Mouse (Mus musculus): Measurements from ENCODE around the gene Gria2. TPM values are rescaled to one million over a fixed set of nuclear protein-coding genes. Genes with fewer than 3 reads are reported as not detected.

The Gria2 gene
- polyA plus RNA-seq, 1 experiment = 0.06 TPM

DNA sequence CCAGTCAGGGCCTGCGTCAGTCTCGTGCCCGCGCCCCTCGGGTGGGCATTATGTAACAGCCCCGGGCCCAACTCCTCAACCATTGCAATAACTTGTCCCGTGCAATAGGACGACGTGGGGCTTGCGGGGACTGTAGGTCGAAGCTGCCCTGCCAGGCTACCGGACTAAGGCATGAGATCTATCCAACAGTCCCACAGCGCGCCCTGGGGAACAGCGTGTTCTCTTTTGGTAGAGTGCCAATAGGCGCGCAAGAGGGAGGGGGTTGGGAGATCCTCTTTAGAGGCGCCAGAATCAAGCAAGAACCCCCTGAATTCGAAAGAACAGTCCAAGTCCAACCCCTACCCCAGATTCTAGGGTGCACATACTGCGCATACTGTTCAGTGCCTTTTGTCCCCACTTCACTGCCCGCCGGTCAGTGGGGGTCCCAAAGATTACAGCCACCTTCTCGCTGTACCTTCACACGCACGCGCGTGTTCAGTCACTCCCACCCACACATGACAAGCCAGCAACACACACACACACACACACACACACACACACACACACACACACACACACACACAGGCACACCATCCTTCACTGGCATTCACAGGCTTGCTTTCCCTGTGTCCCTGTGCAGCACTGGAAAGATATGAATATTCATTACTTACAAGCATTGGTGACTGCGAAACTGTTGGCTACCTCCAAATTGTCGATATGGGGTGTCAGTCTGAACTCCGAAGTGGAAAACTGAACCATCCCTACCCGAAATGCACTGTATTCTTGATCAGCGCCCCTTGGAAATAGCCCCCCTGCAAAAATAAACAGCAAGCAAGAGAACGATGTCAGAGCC lies 1.4 kb downstream of the Gria2 start:
- Histone ChIP-seq H3K4me3 (ENCODE audit: extremely low read depth, insufficient read depth, insufficient read length) (no peak overlapping the region; the same call in 1 of the 2 replicates), H3K27ac (ENCODE audit: insufficient read depth, low read length) (no peak overlapping the region), H3K27me3 (ENCODE audit: control insufficient read depth, insufficient read depth, low read length) (peaks cover 5% of the 10 kb centered on the region; the same call in 1 of the 2 replicates), H3K36me3 (ENCODE audit: control insufficient read depth, insufficient read depth, low read length) (no peaks in the 10 kb centered on the region), H3K4me1 (ENCODE audit: control insufficient read depth, insufficient read depth, insufficient read length) (peaks cover 7% of the 10 kb centered on the region; the same call in 1 of the 2 replicates)
- WGBS = 9% methylated on average over 33 of the region's 33 CpGs
- TF ChIP-seq CTCF (IDR thresholded peaks at IDR 0.05; ENCODE audit: extremely low read depth, insufficient read depth, insufficient read length, insufficient replicate concordance) (no peak), POLR2A (IDR thresholded peaks at IDR 0.05; ENCODE audit: low read depth, low read length) (no peak)
- DNase-seq (ENCODE audit: low read depth in 1 of 2, low spot score in 2 of 2) = no peak

GRCm38 (mm10) chr3:80800299-80800994 lies 2.2 kb downstream of the Gria2 start:
- no peak for TF ChIP-seq POLR2A (IDR thresholded peaks at IDR 0.05; ENCODE audit: low read depth, low read length)
- TF ChIP-seq CTCF (IDR thresholded peaks at IDR 0.05; ENCODE audit: extremely low read depth, insufficient read depth, insufficient read length, insufficient replicate concordance) = no peak
- Histone ChIP-seq H3K27ac (ENCODE audit: insufficient read depth, low read length) (no peak overlapping the region), H3K36me3 (ENCODE audit: control insufficient read depth, insufficient read depth, low read length) (no peaks in the 10 kb centered on the region), H3K27me3 (ENCODE audit: control insufficient read depth, insufficient read depth, low read length) (peaks cover 5% of the 10 kb centered on the region; the same call in 1 of the 2 replicates), H3K4me3 (ENCODE audit: extremely low read depth, insufficient read depth, insufficient read length) (peak overlapping the region; percentile 34; the same call in 1 of the 2 replicates), H3K4me1 (ENCODE audit: control insufficient read depth, insufficient read depth, insufficient read length) (peaks cover 7% of the 10 kb centered on the region; the same call in 1 of the 2 replicates)
- peak in 1 of 2 experiments; percentile 6 for DNase-seq (ENCODE audit: low read depth in 1 of 2, low spot score in 2 of 2)
- 1% methylated on average over 29 of the region's 29 CpGs for WGBS

DNA sequence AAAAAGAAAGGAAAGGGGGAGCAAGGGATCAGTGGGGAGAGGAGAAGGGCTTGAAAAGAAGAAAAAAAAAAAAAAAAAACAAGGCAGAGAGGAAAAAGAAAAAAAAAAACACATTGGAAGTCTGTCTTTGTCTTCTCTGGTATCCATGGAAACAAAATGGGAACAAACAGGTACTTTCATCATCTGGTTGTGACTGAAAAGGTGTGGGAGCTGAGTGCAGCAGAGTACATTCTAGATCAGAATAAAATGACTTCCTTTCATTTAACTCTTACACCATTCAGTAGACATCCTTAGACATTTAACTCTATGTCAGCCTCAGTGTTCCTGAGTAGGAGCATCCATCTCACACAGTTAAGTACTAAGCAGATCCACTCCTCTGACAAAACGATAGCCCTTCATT lies 4.7 kb downstream of the Gria2 start:
- H3K27me3 ChIP-seq (ENCODE audit: control insufficient read depth, insufficient read depth, low read length) = peaks cover 5% of the 10 kb centered on the region; the same call in 1 of the 2 replicates
- H3K4me3 ChIP-seq (ENCODE audit: extremely low read depth, insufficient read depth, insufficient read length) = no peak overlapping the region
- H3K36me3 ChIP-seq (ENCODE audit: control insufficient read depth, insufficient read depth, low read length) = no peaks in the 10 kb centered on the region
- no peak for TF ChIP-seq POLR2A (IDR thresholded peaks at IDR 0.05; ENCODE audit: low read depth, low read length)
- TF ChIP-seq CTCF (IDR thresholded peaks at IDR 0.05; ENCODE audit: extremely low read depth, insufficient read depth, insufficient read length, insufficient replicate concordance) = no peak
- H3K4me1 ChIP-seq (ENCODE audit: control insufficient read depth, insufficient read depth, insufficient read length) = peaks cover 7% of the 10 kb centered on the region; the same call in 1 of the 2 replicates
- no peak for DNase-seq (ENCODE audit: low read depth in 1 of 2, low spot score in 2 of 2)
- WGBS = 91% methylated on average over 1 of the region's 1 CpGs
- no peak overlapping the region for H3K27ac ChIP-seq (ENCODE audit: insufficient read depth, low read length)

- H3K4me3 ChIP-seq (ENCODE audit: extremely low read depth, insufficient read depth, insufficient read length) = no peak overlapping the region
- peaks cover 5% of the 10 kb centered on the region; the same call in 1 of the 2 replicates for H3K27me3 ChIP-seq (ENCODE audit: control insufficient read depth, insufficient read depth, low read length)
- H3K4me1 ChIP-seq (ENCODE audit: control insufficient read depth, insufficient read depth, insufficient read length) = peaks cover 7% of the 10 kb centered on the region; the same call in 1 of the 2 replicates
- DNase-seq (ENCODE audit: low read depth in 1 of 2, low spot score in 2 of 2) = no peak
- H3K27ac ChIP-seq (ENCODE audit: insufficient read depth, low read length) = no peak overlapping the region
- H3K36me3 ChIP-seq (ENCODE audit: control insufficient read depth, insufficient read depth, low read length) = no peaks in the 10 kb centered on the region
- no peak for TF ChIP-seq CTCF (IDR thresholded peaks at IDR 0.05; ENCODE audit: extremely low read depth, insufficient read depth, insufficient read length, insufficient replicate concordance)
- TF ChIP-seq POLR2A (IDR thresholded peaks at IDR 0.05; ENCODE audit: low read depth, low read length) = no peak
Observed at GRCm38 (mm10) chr3:80796764-80797163, 5.9 kb downstream of the Gria2 start.

DNA sequence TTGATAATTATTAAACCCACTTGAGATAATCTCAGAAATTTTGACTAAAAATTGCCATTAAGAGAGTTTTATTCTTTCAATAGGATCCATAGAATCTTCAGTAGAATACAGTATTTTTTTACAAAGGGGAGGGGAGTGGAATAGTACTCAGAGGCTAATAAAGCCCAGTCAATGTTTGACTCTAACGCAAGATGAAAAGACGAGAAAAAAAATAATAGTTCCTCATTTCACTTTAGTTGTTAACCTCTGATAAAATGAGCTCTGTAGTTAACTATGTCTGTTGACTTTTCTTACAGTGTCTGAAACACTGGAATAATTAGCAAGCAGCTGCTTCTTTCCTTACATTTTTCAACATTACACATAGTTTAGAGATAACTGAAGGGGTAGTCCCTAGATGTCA lies 7.4 kb downstream of the Gria2 start:
- Histone ChIP-seq H3K27me3 (ENCODE audit: control insufficient read depth, insufficient read depth, low read length) (0 out of 2 replicates have a peak, but pooled peaks cover under 1% of the 10 kb centered on the region), H3K36me3 (ENCODE audit: control insufficient read depth, insufficient read depth, low read length) (no peaks in the 10 kb centered on the region), H3K4me3 (ENCODE audit: extremely low read depth, insufficient read depth, insufficient read length) (no peak overlapping the region), H3K27ac (ENCODE audit: insufficient read depth, low read length) (no peak overlapping the region), H3K4me1 (ENCODE audit: control insufficient read depth, insufficient read depth, insufficient read length) (peaks cover under 1% of the 10 kb centered on the region; the same call in 1 of the 2 replicates)
- no peak for DNase-seq (ENCODE audit: low read depth in 1 of 2, low spot score in 2 of 2)
- 65% methylated on average over 2 of the region's 2 CpGs for WGBS
- TF ChIP-seq POLR2A (IDR thresholded peaks at IDR 0.05; ENCODE audit: low read depth, low read length) (no peak), CTCF (IDR thresholded peaks at IDR 0.05; ENCODE audit: extremely low read depth, insufficient read depth, insufficient read length, insufficient replicate concordance) (no peak)

DNA sequence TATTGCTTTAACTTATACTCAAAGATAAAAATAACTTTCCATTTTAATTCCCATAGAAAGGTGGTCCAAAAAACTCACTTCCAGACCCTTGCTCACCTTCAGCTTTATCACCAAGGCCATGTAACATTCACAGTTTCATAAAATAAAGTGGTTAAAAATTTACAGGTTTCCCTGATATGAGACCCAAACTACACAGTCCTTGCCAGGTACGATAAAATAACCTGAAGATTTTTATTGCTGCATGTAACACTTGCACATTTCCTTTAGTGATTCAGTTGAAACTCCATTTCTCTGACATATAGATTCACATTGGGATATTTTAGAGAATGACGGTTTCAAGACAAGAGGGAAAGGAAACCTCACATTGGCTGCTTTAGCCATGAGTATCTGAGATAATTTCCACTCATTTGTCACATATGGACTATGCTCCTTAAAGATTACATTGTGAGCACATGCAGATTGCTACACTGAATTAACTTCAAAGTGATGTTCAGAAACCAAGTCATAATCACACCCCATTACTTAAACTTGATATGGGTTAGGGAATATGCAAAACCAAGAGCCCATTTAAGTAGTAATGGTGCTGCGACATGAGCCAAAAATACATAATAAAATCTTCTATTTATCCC lies 15.4 kb downstream of the Gria2 start:
- no peak for DNase-seq (ENCODE audit: low read depth in 1 of 2, low spot score in 2 of 2)
- Histone ChIP-seq H3K4me3 (ENCODE audit: extremely low read depth, insufficient read depth, insufficient read length) (no peak overlapping the region), H3K4me1 (ENCODE audit: control insufficient read depth, insufficient read depth, insufficient read length) (no peaks in the 10 kb centered on the region), H3K36me3 (ENCODE audit: control insufficient read depth, insufficient read depth, low read length) (no peaks in the 10 kb centered on the region), H3K27ac (ENCODE audit: insufficient read depth, low read length) (no peak overlapping the region), H3K27me3 (ENCODE audit: control insufficient read depth, insufficient read depth, low read length) (no peaks in the 10 kb centered on the region)
- no peak for TF ChIP-seq POLR2A (IDR thresholded peaks at IDR 0.05; ENCODE audit: low read depth, low read length)
- no peak for TF ChIP-seq CTCF (IDR thresholded peaks at IDR 0.05; ENCODE audit: extremely low read depth, insufficient read depth, insufficient read length, insufficient replicate concordance)
- 88% methylated on average over 3 of the region's 3 CpGs for WGBS
